Mouse (Mus musculus): Measurements from ENCODE around the gene Vdac1. TPM values are rescaled to one million over a fixed set of nuclear protein-coding genes. Genes with fewer than 3 reads are reported as not detected.
"Not testable (repeated sequence)": the region's sequence is repeated elsewhere in the genome, so short reads cannot be mapped to it uniquely, and the experiment has no call there.

Vdac1 gene
- polyA plus RNA-seq, 3 experiments from 2014 or later: 67.6 to 143 (median 84.9) TPM

DNA sequence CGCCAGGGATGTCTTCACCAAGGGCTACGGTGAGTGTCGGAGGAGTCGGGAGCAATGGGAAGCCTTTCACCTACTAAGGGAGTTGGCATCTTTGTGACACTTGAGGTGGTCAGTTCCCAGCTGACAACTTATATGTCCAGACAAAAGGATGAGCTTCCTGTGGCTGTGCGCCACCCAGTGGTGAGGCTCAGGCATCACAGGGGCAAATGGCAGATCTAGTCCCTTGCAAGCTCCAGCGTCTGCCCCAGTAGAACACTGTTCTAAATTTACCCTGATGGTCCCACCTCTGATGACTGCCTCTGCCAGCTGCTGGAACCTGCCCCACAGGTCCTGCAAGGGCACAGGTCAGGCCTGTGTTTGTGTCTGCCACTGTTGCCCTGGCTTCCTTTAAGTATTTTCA, 13.7 kb downstream of the Vdac1 start:
- ATAC-seq: no peak

DNA sequence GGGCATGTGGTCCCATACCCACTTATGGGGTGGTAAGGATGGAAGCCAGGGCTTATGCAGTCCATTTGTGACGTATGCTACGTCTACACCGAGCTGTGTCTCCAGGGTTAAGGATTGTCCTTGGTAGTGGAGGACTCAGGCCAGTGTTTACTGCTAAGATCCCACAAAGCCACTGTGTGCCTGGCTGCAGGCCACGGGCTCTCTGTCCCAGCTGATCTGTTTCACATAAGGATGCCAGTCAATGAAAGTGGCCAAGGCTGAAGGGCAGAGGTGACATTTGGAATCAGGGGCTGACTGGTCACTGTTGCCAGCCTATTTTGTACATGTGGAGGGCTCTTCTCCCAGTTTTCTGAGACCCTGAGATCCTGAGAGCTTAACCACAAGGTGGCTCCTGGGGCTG, 16.9 kb downstream of the Vdac1 start:
- ATAC-seq: no peak

DNA sequence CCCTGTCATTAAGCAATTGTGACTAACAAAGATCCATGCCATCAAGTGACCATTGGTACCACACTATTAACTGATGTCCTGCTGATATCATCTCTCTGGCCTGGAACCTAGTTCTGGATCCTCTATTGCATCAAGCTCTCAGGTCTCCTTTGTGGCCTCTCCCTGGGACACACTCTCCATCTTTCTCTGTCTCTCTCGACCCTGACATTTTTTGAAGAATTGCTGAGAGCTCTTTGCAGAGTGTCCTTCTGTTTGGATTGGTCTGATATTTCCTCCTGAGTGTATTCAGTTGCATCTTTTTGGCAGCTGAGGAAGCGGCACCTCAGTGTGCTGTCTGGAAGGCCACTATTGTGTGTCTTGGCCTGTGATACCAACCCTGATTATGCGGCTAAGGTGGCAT, 18.6 kb downstream of the Vdac1 start:
- no peak for ATAC-seq

DNA sequence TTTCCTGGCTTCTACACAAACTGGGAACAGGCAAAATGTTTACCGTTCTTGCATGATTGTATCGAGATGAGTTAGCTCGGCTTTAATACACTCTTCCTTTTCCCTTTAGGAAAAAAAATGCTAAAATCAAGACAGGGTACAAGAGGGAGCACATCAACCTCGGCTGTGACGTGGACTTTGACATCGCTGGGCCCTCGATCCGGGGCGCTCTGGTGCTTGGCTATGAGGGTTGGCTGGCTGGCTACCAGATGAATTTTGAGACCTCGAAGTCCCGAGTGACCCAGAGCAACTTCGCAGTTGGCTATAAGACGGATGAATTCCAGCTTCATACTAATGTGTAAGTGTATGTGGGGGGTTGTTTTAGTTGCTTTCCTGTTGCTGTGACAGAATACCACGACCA, 23.1 kb downstream of the Vdac1 start:
- no peak for ATAC-seq

DNA sequence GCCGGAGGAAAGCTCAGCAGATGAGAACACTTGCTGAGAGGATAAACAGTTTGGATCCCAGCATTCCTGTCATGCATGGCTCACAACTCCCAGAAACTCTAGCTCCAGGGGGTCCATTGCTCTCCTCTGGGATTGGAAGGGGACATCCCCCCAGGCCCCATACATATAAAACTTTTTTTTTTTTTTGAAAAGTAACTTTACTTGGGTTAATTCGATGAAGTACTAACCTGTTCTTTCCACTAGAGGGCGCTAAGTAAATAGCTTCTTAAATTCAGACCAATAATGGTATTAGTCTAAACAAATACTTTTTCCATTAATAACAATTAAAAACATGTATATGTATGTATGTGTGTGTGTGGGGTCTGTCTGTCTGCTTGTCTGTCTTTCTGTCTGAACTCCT, 24.0 kb downstream of the Vdac1 start:
- ATAC-seq: no peak

DNA sequence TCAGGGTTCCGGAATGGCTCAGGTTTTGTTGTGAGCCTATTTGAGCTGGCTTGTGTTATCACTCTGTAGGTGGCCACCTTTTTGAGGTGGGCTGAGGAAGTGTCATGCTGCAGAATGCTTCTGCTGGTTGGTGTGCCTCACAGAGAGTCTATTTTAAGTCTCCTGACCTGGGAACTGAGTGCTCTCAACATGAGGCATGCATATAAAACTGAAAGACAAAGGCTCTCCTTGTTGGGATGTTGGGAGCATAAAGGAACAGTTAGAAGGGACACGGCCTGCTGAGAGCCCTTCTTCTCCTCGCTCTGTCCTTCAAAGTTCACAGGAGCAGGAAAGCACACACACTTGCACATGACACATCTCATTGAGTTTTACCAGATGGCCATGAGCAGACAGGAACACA, 26.2 kb downstream of the Vdac1 start:
- ATAC-seq: no peak

DNA sequence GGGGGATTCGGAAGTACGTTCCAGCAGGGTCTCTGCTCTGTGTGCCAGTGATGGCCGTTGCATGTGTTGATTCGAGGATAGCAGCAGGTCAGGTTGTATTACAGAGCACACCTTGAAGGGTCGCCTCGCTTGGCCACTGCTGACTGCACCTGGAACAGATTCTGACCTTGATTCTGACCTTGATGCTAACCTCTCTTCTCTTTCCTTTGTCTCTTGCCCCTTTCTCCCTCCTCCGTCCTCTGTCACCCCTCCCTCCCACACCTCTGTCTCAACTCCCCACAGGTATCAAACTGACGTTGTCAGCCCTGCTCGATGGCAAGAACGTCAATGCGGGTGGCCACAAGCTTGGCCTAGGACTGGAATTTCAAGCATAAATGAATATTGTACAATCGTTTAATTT, 27.5 kb downstream of the Vdac1 start:
- ATAC-seq: no peak

DNA sequence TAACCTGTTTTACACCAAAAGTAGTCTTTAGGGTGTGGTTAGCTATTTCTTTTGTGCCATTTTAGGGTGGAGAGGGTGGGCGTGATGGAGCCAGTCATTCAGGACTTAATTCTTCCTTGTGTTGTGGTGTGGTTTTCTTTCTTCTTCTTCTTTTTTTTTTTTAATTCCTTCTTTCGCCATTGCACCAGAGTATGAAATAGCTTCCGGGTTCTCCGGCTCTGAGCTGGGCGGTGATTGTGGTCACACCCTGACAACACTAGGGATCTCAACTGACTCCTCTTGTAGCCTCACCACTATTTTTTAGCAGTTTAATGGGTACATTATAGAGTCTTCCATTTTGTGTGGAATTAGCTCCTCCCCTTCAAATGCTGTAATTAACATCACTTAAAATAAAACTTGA, 28.3 kb downstream of the Vdac1 start:
- ATAC-seq: not testable (repeated sequence)

DNA sequence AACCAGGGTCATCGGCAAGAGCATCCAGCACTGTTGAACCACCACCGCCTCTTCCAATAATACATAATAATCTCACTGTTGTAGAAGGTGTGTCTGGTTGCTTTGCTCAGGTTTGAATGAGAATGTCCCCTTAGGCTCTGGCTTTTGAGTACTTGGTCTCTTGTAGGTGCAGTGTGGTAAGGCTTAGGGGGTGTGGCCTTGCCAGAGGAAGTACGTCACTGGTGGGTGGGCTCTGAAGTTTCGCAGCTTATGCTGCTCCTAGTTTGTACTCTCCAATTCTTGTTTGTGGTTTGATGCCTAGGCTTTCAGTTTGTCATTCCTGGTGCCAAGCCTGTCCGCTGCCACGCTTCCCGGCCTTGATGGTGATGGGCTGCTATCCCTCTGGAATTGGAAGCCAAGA, 29.3 kb downstream of the Vdac1 start:
- ATAC-seq: no peak

DNA sequence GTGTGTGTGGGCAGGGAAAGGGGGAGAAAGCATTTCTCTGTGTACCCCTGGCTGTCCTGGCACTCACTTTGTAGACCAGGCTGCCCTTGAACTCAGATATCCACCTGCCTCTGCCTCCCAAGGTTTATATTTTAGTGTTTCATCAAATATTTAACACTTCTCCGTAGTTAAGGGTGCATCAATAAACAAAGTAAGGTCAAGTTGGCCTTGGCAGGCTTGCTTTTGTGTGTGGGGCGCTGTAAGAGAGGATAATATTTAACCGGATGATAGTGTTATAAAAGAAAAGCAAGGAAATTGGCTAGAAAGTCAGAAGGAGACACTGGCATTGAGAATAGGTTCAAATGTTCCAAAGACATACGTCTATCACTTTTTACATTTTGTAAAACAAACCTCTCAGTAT, 33.8 kb downstream of the Vdac1 start:
- no peak for ATAC-seq

DNA sequence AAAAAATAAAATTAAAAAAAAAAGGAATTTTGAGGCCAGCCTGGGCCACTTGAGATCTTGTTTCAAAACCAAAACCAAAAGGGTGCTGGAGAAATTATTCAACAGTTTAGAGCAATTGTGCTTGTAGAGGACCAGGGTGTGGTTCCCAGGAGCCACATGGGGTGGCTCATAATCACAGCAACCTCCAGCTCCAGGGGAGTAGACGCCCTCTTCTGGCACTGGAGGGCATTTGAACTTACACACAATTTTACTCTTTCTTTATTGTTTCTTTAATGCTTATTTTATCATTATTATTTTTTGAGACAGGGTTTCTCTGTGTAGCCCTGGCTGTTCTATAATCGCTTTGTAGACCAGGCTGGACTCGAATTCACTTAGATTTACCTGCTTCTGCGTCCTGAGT, 34.7 kb downstream of the Vdac1 start:
- no peak for ATAC-seq

DNA sequence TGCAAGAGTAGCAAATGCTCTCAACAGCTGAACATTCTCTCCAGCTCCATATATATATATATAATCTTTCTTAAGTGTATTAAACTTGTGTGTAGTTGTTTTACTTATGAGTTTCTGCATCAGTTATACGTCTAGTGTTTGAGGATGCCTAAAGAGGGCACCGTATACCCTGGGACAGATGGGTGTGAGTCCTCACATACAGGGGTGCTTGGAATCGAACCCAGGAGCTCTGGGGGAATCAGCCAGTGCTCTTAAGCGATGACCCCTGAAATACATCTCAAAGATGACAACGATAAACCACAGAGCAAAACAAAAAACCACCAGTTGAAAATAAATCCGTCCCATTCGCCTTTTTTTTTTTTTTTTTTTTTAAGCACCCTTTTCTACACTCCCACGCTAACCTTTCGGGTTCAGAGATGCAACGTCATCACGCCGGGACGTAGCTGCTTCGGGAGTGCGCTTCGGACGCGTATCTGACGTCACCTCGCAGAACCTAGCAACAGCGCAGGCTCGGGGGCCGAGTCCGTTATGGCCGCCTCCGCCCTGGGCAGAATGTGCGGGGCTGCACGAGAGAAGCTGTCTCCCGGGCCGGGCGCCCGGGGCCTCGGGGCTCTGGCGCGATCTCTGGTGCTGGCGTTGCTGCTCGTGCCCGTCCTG, 35.4 kb downstream of the Vdac1 start, which contains the start of gene 9530068E07Rik:
TSS of gene 9530068E07Rik (plus strand) at position 489 of the 657 bp plus-strand sequence.
- ATAC-seq: peak; percentile 96

DNA sequence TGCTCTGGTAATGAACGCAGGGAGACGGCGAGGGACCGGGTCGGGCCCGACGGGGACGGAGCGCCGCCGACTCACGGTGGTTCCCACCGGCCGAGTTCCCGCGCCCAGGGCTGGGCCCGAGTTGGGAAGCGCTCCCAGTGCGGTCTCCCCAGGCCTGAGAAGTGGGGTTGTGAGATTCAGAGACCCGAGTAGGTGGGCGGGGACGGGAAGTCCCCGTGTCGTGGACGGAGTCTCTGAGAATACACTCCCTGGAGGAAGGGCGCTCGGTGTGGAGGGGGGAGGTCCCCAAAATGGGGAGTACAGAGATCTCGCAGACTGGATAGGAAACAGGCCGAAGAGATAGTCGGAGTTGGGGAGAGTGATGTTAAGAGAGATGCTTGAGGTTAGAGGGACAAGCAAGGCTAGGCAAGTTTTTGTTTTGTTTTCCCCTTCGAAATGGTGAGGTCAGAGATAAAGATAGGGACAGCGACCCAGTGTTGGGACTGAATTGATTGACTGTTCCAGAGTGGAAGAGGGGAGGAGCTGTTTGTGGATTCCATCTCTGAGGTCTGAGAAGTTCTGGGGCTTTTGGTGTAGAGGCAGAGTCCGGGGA, 36.0 kb downstream of the Vdac1 start:
- ATAC-seq: peak; percentile 72

DNA sequence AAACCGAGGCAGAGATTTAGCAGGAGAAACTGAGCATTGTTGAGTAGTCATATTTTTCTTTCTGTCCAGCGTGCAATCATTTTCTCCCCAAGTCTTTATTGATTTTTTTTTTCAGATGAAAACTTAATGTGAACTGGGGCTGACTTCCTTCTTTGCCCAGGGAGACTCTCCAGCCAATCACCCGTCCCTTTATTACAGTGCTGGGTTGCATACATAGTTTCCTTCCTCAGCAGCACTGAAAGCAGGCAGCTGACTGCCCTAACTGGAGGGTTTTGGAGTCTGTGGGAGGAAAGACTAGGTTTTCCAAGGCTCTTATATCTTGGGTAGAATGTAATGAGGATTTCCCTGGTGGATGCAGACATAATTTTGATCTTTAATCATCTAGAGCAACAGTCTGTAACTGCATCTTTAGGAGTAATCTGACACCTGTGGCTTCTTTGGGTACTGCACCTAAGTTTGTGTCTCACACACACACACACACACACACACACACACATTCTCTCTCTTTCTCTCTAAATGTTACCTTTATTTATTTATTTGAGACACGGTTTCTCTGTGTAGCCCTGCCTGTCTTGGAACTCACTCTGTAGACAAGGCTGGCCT, 36.8 kb downstream of the Vdac1 start:
- no peak for ATAC-seq

DNA sequence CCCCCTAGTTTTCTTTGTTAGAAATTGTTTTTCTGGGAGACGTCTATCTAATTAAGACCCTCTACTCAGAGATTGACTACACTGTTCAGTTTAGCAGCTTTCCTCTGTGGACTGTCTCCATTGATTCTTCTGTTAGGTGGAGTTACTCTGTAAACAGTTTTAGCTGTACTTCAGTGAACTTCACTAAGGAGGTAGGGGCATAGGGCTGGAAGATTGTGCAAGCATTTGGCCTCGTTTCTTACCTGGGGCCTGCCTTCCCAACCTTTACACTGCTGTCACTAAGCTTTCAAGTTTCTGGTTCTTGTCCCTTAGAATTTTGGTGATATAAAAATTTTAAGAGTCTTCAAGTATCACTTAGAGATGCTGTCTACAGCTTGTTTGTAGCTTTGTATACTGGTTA, 40.8 kb downstream of the Vdac1 start:
- no peak for ATAC-seq

DNA sequence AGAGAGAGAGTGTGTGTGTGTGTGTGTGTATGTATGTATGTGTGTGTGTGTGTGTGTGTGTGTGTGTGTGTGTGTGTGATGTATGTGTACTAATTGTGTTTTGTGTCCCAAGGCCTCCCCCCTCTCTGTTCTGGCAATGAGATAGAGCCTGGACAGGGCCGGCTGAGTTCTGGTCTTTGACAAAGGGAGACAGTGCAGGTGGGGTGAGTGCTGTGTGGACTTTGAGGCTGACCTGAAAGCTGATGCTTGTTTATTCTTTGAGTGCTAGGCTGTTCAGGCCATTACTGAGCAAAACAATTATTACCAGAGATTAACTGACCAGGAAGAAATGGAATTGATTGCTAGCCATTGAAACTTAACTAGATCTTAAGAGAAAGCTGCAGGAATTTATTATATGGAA, 41.9 kb downstream of the Vdac1 start:
- no peak for ATAC-seq

DNA sequence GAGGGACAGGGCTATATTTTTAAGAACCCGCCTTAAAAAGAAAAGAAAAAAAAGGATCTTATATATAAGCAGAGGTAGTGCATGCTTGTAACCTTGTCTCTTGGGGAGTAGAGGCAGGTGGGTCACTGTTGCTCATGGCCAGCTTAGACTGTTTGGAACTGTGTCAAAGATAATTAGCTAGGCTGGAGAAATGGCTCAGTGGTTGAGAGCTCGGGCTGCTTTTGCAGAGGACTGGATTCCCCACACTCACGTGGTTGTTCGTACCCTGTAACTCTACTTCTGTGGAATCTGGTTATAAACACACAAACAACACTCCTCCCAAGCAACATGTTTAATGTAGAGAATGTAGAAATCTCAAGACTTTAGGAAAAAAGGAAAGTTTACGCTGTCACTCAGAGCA, 43.5 kb downstream of the Vdac1 start:
- ATAC-seq: no peak

DNA sequence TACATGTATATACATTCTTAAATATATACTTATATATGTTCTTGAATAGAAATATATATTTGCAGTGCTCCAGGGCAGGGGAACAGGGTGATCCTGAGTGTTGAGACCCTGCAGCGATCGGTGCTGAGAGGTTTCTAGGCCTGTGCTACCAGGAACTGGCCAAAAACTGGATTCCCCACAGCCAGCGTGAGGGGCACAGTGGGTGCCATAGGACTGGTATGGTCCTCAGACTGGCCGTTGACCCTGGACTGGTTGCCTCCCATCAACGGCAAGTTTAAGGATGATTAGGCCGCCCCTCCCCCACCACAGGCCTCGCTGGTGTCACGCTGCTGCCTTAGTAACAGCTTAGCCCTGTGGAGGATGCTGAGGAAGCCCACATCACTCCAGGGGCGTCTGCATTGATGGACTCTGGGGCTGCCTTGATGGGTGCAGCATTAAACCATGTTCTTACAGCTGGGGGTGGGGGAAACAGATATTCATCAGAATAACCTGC, 44.6 kb downstream of the Vdac1 start:
- no peak for ATAC-seq

DNA sequence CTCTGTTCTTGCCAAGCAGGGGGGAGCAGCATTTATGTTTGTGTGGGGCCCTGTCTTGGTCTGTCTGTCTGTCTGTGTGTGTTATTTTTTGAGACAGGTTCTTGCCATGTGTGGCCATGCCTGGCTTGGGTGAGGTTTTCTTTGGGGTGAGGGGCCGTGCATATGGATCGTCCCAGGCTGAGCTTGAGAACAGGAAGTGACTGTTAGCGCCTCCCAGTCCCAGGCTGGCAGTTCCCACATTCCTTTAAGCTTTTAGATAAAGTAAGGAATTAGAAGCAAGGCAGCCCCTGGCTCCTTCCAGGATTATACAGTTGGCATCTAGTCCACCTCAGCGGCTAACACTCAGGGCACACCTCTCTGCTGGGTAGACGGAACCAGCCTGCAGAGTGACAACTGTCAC, 48.7 kb downstream of the Vdac1 start:
- ATAC-seq: no peak

DNA sequence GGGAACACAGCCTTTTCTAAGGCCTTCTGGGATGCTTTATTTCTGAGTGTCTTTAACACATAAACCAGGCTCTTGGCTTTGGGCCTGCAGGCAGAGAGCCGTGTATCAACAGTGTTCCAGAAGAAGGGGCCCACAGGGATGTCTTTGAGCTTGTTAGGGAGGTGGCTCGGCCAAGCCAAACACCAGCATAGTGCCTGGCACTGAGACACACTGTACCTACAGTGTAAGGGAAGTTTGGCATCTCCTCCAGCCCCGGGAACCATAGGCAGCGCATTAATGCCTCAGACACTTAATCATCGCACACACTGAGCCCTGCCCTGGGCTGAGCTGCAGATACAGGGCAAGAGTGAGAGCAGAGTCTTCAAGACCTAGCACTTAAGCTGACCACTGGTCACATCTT, 57.7 kb downstream of the Vdac1 start:
- no peak for ATAC-seq

DNA sequence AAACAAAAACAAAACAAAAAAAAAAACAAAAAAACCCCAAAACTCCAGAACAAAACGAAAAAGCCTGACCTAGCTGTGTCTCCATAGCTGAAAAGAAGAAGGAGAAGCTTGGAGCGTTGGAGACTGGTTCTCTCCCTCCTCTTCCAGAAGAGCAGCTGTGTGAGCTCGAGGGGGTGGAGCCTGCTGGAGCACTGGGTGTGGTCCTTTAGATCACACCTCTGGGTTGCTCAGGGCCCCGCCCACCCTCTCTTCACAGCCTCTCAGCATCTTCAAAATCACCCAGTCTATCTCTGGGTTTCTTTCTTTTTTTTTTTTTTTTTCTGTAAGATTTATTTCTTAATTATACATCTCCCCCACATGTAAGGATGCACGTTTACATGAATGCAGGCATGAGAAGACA, 58.6 kb downstream of the Vdac1 start:
- ATAC-seq: no peak

DNA sequence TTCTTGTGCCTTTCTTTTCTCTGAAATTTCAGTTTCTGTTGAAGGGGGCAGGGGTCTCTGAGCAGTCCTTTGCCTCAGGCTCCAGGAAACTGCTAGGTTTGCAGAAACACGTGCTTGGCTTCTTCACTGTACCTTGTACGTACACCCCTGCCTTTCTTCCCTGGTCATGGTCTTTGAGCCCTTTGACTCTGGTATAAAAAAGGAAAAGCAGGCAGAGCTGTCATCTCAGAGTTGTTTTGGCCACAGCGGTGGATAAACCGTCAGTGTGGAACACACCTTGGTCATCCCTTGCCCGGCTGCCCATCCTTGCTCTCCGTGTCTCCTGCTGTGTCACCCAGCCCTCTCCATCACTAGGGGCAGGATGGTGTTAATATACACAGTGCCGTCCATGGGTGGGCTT, 59.2 kb downstream of the Vdac1 start:
- ATAC-seq: no peak

DNA sequence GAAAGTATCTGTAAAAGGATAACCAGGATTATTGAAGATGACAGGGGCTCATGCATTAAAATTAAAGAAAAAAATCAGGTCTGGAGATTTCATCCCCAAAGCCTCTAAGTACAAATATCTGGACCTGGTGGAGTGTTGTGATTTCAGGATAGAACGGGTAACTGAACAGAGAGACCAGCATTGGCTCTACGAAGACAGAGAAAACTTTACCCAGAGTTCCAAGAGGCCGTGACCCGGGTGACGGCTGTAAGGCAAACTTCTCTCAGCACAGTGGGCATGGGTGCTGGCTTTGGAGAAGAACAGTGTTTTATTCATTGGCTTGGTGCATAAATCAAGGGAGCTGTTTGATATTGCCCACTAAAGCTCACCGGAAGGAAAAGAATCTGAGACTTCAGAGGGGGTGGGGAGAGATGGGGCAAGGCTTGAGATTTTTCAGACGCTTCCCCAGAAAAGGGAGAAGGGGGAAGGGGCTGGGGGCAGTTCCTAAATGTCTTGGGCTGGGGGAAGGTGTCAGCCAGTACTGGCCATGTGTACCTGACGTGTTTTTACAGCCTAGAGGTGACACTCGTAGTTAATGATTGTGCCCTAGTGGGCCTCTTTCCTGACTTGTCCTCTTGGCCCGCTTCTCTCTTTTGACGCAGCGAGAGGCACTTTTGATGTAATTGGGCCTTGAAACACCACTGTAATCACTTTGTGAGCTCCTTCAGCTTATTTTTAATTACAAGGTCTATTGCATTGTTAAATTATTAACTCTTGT, 59.8 kb downstream of the Vdac1 start:
- ATAC-seq: no peak
